Mouse (Mus musculus) lung, postnatal 14 days (tissue): ENCODE results near the gene Cldn24.
"Not testable (repeated sequence)": the region's sequence is repeated elsewhere in the genome, so short reads cannot be mapped to it uniquely, and the experiment has no call there.

Experiments
- DNase-seq: peaks from one replicate; pipeline ENCODE4 v3.0.0; 2021

Gene Cldn24

GRCm38 (mm10) chr8:47821843-47822242, at the start of gene Cldn24:
Gene Cldn24, plus strand, starts transcription at chr8:47822143.
- DNase-seq: no peak

- DNase-seq: no peak
Observed at GRCm38 (mm10) chr8:47772986-47773385, 49.0 kb upstream of the Cldn24 start.

GRCm38 (mm10) chr8:47777415-47777814, 44.5 kb upstream of the Cldn24 start:
- DNase-seq: no peak

GRCm38 (mm10) chr8:47779589-47779988, 42.4 kb upstream of the Cldn24 start:
- no peak for DNase-seq

GRCm38 (mm10) chr8:47781881-47782280, 40.1 kb upstream of the Cldn24 start:
- no peak for DNase-seq

DNA sequence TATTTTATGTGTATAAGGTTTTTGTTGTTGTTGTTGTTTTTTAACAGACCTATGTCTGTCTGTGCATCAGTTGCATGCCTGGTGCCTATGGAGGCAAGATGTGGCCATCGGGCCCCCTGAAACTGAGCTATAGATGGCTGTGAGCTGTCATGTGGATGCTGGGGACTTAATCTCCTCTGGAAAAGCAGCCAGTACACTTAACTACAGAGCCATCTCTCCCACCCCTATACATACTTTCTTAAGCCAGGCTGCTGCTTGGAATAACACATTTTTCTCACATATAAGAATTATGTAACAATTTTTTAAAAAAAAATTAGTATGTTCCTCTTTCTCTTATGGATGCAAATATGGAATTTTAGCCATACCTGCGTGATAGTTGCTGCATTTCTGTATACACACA, 38.4 kb upstream of the Cldn24 start:
- no peak for DNase-seq

GRCm38 (mm10) chr8:47783944-47784343, 38.0 kb upstream of the Cldn24 start:
- no peak for DNase-seq

DNA sequence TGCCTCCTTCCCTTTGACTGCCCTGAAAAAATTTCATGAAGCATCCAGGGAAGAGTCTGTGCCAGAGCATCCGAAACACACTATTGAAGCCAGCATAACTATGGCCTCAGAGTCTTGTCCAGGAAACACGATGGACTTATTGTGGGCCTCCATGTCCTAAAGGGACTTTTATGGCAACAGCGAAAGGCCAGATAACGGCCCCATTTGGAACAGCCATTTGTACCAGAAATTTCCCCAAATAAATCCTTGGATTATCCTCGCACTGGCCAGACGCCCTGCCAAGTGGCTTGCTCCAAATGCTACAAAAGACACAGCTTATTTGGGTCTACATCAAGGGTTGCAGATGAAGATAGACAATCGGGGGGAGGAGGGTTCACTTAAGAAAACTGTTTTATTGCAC, 37.5 kb upstream of the Cldn24 start:
- DNase-seq: peak; percentile 22

- no peak for DNase-seq
Observed at GRCm38 (mm10) chr8:47786323-47786722, 35.6 kb upstream of the Cldn24 start.

GRCm38 (mm10) chr8:47787705-47788104, 34.2 kb upstream of the Cldn24 start:
- DNase-seq: no peak

DNA sequence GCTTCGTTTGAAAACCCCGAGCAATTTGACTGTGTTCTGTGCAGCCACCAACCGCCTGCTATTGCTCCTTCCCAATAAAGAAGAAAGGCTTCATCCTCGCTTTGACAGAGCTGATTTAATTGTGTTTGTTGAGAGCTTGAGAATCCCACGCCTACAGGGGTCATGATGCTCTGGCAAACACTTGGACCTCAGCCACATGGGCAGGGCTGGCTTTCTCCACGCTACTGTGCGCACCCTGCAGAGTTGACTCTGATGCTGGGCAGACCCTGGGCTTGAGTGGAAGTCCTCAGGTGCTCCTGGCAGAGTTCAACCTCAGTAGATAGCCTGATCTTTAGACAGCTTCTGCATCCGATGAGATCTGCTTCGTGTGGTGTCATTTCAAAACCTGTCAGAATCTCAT, 30.0 kb upstream of the Cldn24 start:
- no peak for DNase-seq

- DNase-seq: no peak
Observed at GRCm38 (mm10) chr8:47799438-47799837, 22.5 kb upstream of the Cldn24 start.

DNA sequence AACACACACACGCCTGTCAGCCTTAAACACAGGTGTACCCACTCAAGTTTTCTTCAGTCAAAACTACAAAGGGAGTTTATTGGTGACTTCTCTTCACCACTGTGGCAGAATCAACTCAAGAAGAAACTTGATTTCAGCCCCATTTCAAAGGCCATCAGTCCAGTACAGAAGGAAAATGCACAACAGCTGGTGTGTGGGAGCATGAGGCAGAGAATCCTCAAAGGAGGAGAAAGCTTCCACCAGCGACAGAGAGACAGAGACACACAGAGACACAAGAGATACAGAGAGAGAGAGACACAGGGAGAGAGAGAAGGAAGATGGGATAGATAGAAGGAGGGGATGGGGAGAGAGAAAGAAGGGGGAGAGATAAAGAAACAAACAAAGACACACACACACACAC, 19.6 kb upstream of the Cldn24 start:
- DNase-seq: no peak

- DNase-seq: no peak
Observed at GRCm38 (mm10) chr8:47804262-47804661, 17.7 kb upstream of the Cldn24 start.

DNA sequence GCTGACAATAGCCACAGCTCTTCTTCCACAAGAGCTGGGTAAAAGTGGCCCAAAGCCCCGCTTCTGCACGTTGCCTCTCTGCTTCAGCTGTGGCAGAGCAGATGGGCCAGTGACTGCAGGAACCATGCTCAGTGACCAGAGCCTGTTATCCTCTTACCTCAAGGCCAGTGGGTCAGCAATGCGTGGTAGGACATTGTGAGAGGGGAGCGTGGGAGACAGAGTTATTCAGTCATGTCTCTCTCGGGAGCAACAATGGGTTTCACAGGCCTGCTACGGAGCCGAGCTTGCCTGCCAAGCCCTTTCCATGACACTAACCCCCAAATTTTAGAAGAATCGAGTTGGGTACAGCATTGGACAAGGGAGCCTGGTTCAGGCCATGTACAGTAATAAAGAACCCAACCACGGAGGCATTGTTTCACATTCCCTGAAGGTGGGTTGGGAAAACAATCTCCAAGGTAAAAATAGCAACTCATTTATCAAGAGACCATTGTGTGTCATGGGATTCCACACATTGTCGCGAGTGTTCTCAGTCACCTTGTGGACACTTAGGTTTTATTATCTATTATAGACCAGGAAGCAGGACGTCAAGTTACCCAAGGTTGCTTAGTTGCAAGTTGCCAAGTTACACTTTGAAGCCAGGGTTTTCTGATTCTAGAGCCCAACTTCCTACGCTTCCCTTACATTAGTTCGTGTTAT, 11.8 kb upstream of the Cldn24 start:
- DNase-seq: no peak

DNA sequence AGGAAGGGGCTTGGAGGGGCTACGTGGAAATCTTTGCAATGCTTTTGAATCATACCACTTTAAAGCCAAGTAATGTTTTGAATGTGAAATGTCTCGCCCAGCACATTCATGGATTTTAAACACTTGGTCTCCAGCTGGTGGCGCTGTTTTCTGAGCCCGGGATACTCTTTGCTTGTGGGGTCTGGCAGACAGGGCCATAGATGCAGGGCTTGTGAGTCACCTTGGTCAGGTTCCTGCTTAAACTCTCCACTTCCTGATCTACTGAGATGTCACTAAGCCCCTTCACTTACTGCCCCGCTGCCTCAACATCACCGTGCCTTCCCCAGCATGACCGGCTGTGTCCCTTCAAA, 11.3 kb upstream of the Cldn24 start:
- no peak for DNase-seq

DNA sequence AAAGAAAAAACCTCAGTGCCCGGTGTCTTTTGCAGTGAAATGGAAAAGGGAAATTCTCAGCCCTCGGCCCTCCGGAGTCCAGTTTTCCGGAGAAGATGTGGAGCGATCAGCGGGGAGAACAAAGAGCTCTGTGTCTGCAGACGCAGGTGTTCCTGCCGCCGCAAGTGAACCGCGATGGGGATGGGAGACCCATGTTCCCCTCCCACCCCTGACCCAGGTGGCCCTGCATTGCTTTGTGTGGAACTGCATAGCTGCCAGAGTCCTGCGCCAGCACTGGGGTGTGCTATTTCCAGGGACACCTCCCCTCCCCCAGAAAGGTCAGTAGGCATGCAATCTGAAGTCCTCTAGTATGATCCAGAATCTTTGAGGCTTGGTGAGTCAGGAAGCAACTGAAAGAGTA, 10.7 kb upstream of the Cldn24 start:
- no peak for DNase-seq

DNA sequence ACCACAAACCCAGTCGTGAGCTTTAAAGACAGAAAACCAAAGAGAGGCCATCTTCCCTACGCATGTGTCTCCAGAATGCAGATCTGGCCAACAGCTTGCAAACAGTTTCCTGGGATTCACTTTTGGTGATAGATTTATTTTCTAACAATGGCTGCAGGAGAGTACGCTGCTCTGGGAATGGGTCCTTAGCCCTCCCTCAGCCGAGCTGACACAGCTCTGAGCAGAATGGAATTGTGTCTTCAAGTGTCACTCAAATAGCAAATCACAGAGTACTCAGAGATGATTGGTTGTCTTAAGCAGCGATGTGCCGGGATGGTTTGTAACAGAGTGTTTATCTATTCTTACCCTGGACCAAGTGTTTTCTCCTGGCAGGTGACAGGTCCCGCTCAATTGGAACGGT, 2.9 kb upstream of the Cldn24 start:
- DNase-seq: no peak

- DNase-seq: no peak
Observed at GRCm38 (mm10) chr8:47820914-47821772, 800 bp upstream of the Cldn24 start.

- not testable (repeated sequence) for DNase-seq
Observed at GRCm38 (mm10) chr8:47822541-47822940, 598 bp downstream of the Cldn24 start.

- no peak for DNase-seq
Observed at GRCm38 (mm10) chr8:47823777-47824176, 1.8 kb downstream of the Cldn24 start.

GRCm38 (mm10) chr8:47824182-47824581, 2.2 kb downstream of the Cldn24 start, which contains the start of gene Cldn22:
Gene Cldn22, plus strand, starts transcription at chr8:47824482.
- no peak for DNase-seq

GRCm38 (mm10) chr8:47825596-47825995, 3.7 kb downstream of the Cldn24 start:
- DNase-seq: no peak

DNA sequence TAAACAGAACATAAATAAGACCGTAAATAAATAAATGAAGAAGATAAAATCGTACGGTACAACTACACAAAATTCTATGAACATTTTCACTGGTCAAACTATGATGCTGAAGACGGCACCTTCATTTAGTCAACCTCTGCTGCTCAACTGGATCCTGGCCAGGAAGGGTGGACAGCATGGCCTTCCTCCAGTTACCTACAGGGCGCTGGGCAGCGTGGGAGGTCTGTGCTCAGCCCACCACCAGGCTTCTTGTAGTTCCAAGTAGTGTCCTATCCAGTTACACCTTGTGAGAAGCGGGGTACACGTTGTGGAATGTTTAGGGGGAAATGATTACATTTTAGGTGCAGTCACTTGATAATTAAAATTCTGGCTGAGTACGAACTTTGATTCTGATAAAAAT, 5.0 kb downstream of the Cldn24 start:
- no peak for DNase-seq
